Mouse (Mus musculus): ENCODE data around the gene Aldh3a2. TPM values are rescaled to one million over a fixed set of nuclear protein-coding genes. Genes with fewer than 3 reads are reported as not detected.
A peak's percentile ranks its signal among the peaks of the same experiment; 100 is the strongest.
"Not testable (repeated sequence)": the region's sequence is repeated elsewhere in the genome, so short reads cannot be mapped to it uniquely, and the experiment has no call there.

Gene Aldh3a2
- polyA plus RNA-seq, 1 experiment from 2014 or later: 49.7 TPM

GRCm38 (mm10) chr11:61197935-61198334 lies 69.3 kb downstream of the Aldh3a2 start:
- H3K27me3 ChIP-seq: no peaks in the 10 kb centered on the region
- DNase-seq (ENCODE audit: low read depth, low spot score): no peak
- ATAC-seq: no peak
- TF ChIP-seq CTCF (IDR thresholded peaks at IDR 0.05): no peak
- in situ Hi-C loops (cut with MboI; ENCODE audit: low pct_unique_long_range_greater_than_20kb): no loop called here
- ChIA-PET CTCF (no interaction called here), POLR2A (interaction anchor here (0.6 kb wide), 1 partner anchor 335 kb away, joined by 3 read pairs; no protein-coding TSS in a partner anchor)

GRCm38 (mm10) chr11:61196616-61197353 lies 70.5 kb downstream of the Aldh3a2 start:
- ChIA-PET POLR2A (no interaction called here), CTCF (no interaction called here)
- DNase-seq (ENCODE audit: low read depth, low spot score): no peak
- no peak for TF ChIP-seq CTCF (IDR thresholded peaks at IDR 0.05)
- no peak for ATAC-seq
- in situ Hi-C loops (cut with MboI; ENCODE audit: low pct_unique_long_range_greater_than_20kb): no loop called here
- H3K27me3 ChIP-seq: no peaks in the 10 kb centered on the region

- TF ChIP-seq CTCF (IDR thresholded peaks at IDR 0.05): peak; percentile 87
- in situ Hi-C loops (cut with MboI; ENCODE audit: low pct_unique_long_range_greater_than_20kb): loop anchor here (5.0 kb wide), 1 partner anchor 219 kb away; no protein-coding TSS in a partner anchor
- peaks cover 9% of the 10 kb centered on the region for H3K27me3 ChIP-seq
- ATAC-seq (peak; percentile 47), DNase-seq (ENCODE audit: low read depth, low spot score) (no peak)
- ChIA-PET POLR2A (no interaction called here), CTCF (interaction anchor here (0.7 to 1.2 kb wide), 3 partner anchors 8 to 196 kb away, joined by 3 to 4 read pairs (median 3); no protein-coding TSS in a partner anchor)
Measured at GRCm38 (mm10) chr11:61193392-61193791, 73.9 kb downstream of the Aldh3a2 start.

GRCm38 (mm10) chr11:61192779-61193178 lies 74.5 kb downstream of the Aldh3a2 start:
- DNase-seq (ENCODE audit: low read depth, low spot score): no peak
- H3K27me3 ChIP-seq: peaks cover 9% of the 10 kb centered on the region
- TF ChIP-seq CTCF (IDR thresholded peaks at IDR 0.05): no peak
- ChIA-PET POLR2A (interaction anchor here (0.7 kb wide), 1 partner anchor 403 kb away, joined by 4 read pairs; no protein-coding TSS in a partner anchor), CTCF (interaction anchor here (0.7 to 0.8 kb wide), 2 partner anchors 9 to 17 kb away, joined by 3 to 4 read pairs; no protein-coding TSS in a partner anchor)
- no peak for ATAC-seq
- in situ Hi-C loops (cut with MboI; ENCODE audit: low pct_unique_long_range_greater_than_20kb): loop anchor here (5.0 kb wide), 1 partner anchor 220 kb away; no protein-coding TSS in a partner anchor

GRCm38 (mm10) chr11:61192123-61192522 lies 75.1 kb downstream of the Aldh3a2 start:
- CTCF ChIA-PET; ATAC-seq; DNase-seq (ENCODE audit: low read depth, low spot score); H3K27me3 ChIP-seq: not testable (repeated sequence)
- POLR2A ChIA-PET: interaction anchor here (0.7 kb wide), 1 partner anchor 402 kb away, joined by 4 read pairs; no protein-coding TSS in a partner anchor
- in situ Hi-C loops (cut with MboI; ENCODE audit: low pct_unique_long_range_greater_than_20kb): loop anchor here (5.0 kb wide), 1 partner anchor 220 kb away; no protein-coding TSS in a partner anchor

- DNase-seq (ENCODE audit: low read depth, low spot score): no peak
- in situ Hi-C loops (cut with MboI; ENCODE audit: low pct_unique_long_range_greater_than_20kb): loop anchor here (5.0 kb wide), 1 partner anchor 222 kb away; no protein-coding TSS in a partner anchor
- no peak for TF ChIP-seq CTCF (IDR thresholded peaks at IDR 0.05)
- ATAC-seq: no peak
- CTCF ChIA-PET: interaction anchor here (0.8 to 1.3 kb wide), 2 partner anchors 12 to 38 kb away, joined by 3 read pairs; no protein-coding TSS in a partner anchor
- POLR2A ChIA-PET: no interaction called here
- peaks cover 9% of the 10 kb centered on the region for H3K27me3 ChIP-seq
Measured at GRCm38 (mm10) chr11:61190776-61191175, 76.5 kb downstream of the Aldh3a2 start.

GRCm38 (mm10) chr11:61183820-61184219 lies 83.4 kb downstream of the Aldh3a2 start:
- ATAC-seq (no peak), DNase-seq (ENCODE audit: low read depth, low spot score) (no peak)
- peaks cover 10% of the 10 kb centered on the region for H3K27me3 ChIP-seq
- no peak for TF ChIP-seq CTCF (IDR thresholded peaks at IDR 0.05)
- ChIA-PET POLR2A (no interaction called here), CTCF (no interaction called here)
- in situ Hi-C loops (cut with MboI; ENCODE audit: low pct_unique_long_range_greater_than_20kb): no loop called here

GRCm38 (mm10) chr11:61181624-61182023 lies 85.6 kb downstream of the Aldh3a2 start:
- in situ Hi-C loops (cut with MboI; ENCODE audit: low pct_unique_long_range_greater_than_20kb): no loop called here
- POLR2A ChIA-PET: no interaction called here
- ATAC-seq (no peak), DNase-seq (ENCODE audit: low read depth, low spot score) (no peak)
- H3K27me3 ChIP-seq: peaks cover 9% of the 10 kb centered on the region
- TF ChIP-seq CTCF (IDR thresholded peaks at IDR 0.05): no peak
- CTCF ChIA-PET: no interaction called here

GRCm38 (mm10) chr11:61180361-61180760 lies 86.9 kb downstream of the Aldh3a2 start:
- ATAC-seq (no peak), DNase-seq (ENCODE audit: low read depth, low spot score) (no peak)
- H3K27me3 ChIP-seq: peaks cover 9% of the 10 kb centered on the region
- no peak for TF ChIP-seq CTCF (IDR thresholded peaks at IDR 0.05)
- in situ Hi-C loops (cut with MboI; ENCODE audit: low pct_unique_long_range_greater_than_20kb): no loop called here
- POLR2A ChIA-PET: no interaction called here
- CTCF ChIA-PET: no interaction called here

GRCm38 (mm10) chr11:61176321-61176720 lies 90.9 kb downstream of the Aldh3a2 start:
- CTCF ChIA-PET: interaction anchor here (1.0 kb wide), 1 partner anchor 17 kb away, joined by 3 read pairs; no protein-coding TSS in a partner anchor

GRCm38 (mm10) chr11:61175778-61176177 lies 91.5 kb downstream of the Aldh3a2 start:
- peaks cover 9% of the 10 kb centered on the region for H3K27me3 ChIP-seq
- no peak for TF ChIP-seq CTCF (IDR thresholded peaks at IDR 0.05)
- no peak for ATAC-seq
- in situ Hi-C loops (cut with MboI; ENCODE audit: low pct_unique_long_range_greater_than_20kb): no loop called here
- ChIA-PET CTCF (interaction anchor here (1.0 to 1.1 kb wide), 2 partner anchors 17 to 56 kb away, joined by 3 read pairs; no protein-coding TSS in a partner anchor), POLR2A (interaction anchor here (1.2 kb wide), 1 partner anchor 20 kb away, joined by 3 read pairs; no protein-coding TSS in a partner anchor)
- no peak for DNase-seq (ENCODE audit: low read depth, low spot score)

More at GRCm38 (mm10) chr11:61176321-61176720, 90.9 kb downstream of the Aldh3a2 start:
- no peak for TF ChIP-seq CTCF (IDR thresholded peaks at IDR 0.05)
- POLR2A ChIA-PET: interaction anchor here (1.2 kb wide), 1 partner anchor 21 kb away, joined by 3 read pairs; no protein-coding TSS in a partner anchor
- DNase-seq (ENCODE audit: low read depth, low spot score) (no peak), ATAC-seq (no peak)
- peaks cover 9% of the 10 kb centered on the region for H3K27me3 ChIP-seq
- in situ Hi-C loops (cut with MboI; ENCODE audit: low pct_unique_long_range_greater_than_20kb): no loop called here
